Mouse (Mus musculus) adrenal gland (tissue): ENCODE data around the gene Cdk5r1.
"Not testable (repeated sequence)": the region's sequence is repeated elsewhere in the genome, so short reads cannot be mapped to it uniquely, and the experiment has no call there.

ENCODE experiments used
- intact Hi-C: fragments of 180-260 bp; cut with DNase I; formaldehyde crosslinking; loops from one replicate; pipeline ENCODE4 v1.15.1; 2025
- long read RNA-seq, 2 experiments: library from polyadenylated mRNA; unstranded; transcript quantifications; one replicate each; pipeline ENCODE4 v2.0.0; 2020; ENCODE audit warnings: borderline replicate concordance in 1 of 2; ENCODE audit not compliant: insufficient replicate concordance in 1 of 2

Gene Cdk5r1
- long read RNA-seq, experiment 1, result 0 reads
- long read RNA-seq, experiment 2, full-length matches to known transcripts, result 1 of 1 reads
- long read RNA-seq, experiment 2, partial matches to known transcripts, result 0 of 1 reads
- long read RNA-seq, experiment 2, other reads (novel, unspliced or antisense), result 0 of 1 reads

DNA sequence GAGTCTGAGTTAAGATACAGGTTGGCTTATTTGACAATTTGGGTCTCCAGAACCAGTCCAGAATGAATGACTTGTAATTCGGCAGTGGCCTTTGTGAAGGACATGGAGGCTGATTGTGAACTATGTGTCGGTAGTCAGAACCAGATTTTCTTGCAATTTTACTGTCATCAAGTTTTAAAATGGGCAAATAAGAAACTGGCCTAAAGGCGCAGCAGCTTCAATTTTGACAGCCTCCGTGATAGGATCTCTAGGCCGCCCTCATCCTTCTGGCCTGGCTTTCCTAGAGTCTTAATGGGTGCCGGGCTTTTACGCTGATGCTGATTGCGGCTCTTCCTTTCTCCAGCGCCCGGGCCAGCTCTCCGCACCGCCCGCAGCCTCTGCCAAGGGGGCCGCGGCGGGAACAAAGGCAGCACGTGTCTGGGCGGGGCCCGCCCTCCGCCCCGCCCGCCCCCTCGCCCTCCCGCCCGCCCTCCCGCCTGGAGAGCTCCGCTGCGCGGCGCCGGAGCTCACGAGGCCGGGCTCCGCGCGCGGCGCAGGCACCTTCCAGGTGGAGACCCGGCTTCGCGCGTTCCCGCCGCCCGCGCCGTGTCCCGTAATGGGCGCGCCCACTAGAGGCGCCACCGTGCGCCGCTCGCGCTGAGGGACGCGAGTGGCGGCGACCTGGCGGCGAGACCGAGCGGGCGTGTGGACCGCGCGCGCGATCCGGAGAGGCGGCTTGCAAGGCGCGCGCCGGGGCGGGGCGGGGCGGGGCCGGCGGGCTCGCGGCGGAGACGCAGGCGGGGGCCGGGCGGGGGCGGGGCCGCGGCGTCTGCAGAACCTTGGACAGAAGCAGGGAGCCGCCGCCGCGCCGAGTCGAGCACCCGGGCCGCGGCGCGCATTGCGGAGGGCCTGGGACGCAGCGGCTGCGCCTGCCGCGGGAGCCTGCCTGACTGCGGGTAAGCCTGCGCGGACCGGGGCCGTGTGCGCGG lies at the start of gene Cdk5r1:
Gene Cdk5r1 (plus strand): TSS at position 802 of the 968 bp plus-strand sequence.
- intact Hi-C loops, result no loop called here

DNA sequence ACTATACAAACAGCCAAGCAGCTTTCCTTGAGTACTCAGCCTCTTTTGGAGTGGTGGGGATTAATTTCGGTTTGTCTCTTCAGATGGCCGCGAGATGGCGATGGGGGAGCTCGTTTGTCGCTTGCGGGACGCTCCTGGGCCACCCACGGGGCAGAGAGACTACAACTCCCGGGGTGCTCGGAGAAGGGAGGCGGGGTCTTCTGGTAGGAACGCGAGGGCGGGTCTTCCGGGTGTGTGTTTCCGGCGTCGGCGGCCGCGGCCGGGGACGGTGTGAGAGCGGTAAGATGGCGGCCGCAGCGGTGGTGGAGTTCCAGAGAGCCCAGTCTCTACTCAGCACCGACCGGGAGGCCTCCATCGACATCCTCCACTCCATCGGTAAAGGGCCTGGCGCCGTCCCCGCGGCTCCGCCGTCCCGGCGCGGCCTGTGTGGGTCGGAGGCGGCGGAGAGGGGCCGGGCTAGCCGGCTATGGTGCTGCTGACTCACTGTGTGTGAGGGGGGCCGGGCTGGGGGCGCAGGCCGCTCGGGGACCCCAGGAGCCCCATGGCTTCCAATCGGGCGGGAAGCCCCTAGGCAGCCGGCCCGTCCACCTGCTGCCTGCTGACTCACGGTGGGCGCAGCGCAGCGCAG lies 48.3 kb upstream of the Cdk5r1 start, which contains the start of gene Psmd11:
Gene Psmd11 (plus strand): TSS at position 235 of the 628 bp plus-strand sequence.
- intact Hi-C loops, result loop anchor here (5.0 kb wide), 1 partner anchor 244 kb away; no protein-coding TSS in a partner anchor

DNA sequence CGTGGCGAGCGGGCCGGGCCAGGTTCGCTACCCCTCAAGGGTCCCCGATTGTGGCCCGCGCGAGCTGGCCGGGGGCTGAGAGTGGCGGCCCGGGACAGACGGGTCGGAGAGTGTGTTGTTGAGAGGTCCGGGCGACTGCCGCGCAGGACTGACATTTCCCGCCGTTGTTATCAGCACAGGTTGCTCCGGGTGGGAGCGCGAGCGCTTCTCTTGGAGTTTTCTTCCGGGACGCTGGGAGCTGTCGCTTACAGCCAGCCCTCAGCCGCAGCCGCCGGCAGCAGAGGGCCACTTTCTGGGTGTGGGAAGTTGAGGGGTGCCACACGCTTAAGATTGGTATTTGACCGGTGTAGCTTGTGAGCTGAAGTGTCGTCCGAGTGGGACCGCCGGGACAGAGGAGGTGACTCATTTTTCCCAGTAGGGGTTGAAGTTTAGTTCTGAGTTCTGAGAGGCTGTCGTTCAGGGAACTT lies 47.8 kb upstream of the Cdk5r1 start:
- intact Hi-C loops, result loop anchor here (5.0 kb wide), 1 partner anchor 243 kb away; no protein-coding TSS in a partner anchor

DNA sequence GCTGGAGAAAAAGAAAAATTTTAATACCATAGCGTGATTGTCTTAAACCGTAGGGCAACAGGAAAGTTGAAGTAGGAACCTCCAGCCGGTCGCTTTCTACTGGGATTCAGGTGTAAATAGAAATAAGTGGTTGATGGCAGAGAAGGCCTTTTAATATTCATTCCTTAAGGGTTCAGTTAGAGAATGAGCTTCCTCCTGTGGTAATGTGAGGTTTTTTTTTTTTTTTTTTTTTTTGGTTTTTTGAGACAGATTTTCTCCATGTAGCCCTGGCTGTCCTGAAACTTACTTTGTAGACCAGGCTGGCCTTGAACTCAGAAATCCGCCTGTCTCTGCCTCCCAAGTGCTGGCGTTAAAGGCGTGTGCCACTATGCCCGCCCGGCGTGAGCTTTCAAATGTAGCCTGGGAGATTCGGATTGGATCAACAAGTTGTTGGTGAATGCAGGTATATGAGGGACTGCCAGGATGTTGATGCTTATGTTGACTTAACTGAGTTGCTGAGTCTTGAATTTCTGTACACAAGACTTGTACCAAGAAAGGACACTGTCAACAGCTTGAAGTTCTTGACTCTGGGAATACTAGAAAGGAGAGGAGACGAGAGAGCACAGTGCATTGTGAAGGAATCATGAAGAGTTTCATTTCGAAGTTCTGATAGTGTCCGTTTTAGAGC lies 47.2 kb upstream of the Cdk5r1 start:
- intact Hi-C loops, result loop anchor here (5.0 kb wide), 2 partner anchors 38 to 243 kb away; no protein-coding TSS in a partner anchor

DNA sequence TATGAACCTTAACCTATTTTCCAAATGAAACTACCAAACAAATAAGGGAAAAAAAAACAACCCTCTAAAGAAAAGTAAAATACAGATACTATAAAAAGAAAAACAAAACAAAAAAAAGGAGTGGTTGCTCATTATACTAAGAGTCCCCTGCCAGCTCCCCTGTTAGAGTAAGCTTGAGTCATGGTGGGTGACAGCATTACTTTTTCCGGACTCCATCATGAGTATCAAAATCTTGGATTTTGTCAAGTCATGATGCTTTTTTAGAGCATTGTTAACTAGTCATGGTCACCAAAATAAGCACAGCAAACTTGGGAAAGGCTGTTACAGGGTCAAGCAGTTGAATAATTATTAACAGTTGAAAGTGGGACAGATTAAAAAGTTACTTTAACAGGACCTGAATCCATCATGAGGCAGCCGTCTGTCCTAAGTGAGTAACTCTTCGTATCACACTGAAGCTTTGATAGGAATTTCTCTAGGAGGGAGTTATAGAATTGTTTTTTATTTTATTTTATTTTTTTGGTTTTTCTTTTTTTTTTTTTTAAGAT lies 46.4 kb upstream of the Cdk5r1 start:
- intact Hi-C loops, result loop anchor here (5.0 kb wide), 1 partner anchor 37 kb away; no protein-coding TSS in a partner anchor

DNA sequence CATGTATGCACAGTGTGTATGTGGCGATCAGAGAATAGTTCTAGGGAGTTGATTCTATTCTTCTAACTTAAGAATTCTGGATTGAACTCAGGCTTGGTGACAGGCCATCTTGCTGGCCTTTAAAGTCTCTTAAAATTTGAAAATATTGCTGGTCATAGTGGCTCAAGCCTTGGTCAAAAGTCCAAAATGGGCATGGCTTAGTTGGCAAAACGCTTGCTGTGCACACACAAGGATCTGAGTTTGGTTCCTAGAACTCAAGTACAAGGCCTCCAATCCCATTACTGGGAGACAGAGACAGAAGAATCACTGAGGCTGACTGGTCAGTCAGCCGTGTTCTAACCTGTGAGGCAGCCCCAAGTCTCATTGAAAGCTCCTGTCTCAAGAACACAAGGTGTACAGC lies 29.9 kb upstream of the Cdk5r1 start:
- intact Hi-C loops, result no loop called here

DNA sequence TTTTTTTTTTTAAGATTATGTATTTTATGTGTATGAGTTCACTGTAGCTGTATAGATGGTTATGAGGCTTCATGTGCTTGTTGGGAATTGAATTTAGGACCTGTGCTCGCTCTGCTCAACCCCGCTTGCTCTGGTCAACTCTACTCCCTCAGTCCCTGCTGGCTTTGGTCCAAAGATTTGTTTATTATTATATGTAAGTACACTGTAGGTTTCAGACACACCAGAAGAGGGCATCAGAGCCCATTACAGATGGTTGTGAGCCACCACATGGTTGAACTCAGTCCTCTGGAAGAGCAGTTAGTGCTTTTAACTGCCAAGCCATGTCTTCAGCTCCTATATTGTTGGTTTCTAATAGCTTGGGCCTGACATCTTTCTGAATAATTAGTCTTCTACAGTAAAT lies 27.0 kb upstream of the Cdk5r1 start:
- intact Hi-C loops, result no loop called here

DNA sequence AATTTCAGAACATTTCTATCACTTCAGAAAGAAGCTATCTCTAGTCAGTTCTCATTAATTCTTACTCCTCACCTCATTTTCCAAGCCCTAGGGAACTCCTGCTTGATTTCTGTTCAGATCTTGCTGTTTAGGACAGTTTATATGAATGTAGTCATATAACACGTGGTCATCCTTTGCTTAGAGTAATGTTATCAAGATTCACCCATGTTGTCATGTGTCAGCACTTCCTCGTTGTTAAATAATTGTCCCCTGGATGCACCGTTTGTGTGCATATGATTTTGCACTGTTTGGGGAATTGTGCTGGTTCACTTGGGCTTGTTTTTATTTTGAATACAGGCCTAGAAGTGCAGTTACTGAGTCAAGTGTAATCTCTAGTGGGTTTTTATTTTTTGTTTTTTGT lies 24.6 kb upstream of the Cdk5r1 start:
- intact Hi-C loops, result no loop called here

DNA sequence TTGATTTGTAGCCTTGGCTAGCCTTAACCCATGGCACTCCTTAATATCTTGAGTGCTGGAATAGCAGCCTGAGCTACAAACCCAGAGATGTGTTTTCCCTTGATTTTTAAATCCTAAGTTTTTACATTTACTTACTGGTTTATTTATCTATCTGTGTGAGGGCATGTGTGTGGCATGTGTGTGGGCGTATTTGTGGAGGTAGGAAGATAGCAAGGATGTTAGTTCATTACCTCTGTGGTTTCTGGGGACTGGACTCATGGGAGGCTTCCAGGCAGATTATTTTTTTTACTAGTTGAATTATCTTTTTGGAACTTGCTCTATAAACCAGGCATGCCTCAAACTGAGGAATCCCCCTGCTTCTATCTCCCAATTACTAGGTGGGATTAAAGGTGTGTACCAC lies 23.6 kb upstream of the Cdk5r1 start:
- intact Hi-C loops, result no loop called here

DNA sequence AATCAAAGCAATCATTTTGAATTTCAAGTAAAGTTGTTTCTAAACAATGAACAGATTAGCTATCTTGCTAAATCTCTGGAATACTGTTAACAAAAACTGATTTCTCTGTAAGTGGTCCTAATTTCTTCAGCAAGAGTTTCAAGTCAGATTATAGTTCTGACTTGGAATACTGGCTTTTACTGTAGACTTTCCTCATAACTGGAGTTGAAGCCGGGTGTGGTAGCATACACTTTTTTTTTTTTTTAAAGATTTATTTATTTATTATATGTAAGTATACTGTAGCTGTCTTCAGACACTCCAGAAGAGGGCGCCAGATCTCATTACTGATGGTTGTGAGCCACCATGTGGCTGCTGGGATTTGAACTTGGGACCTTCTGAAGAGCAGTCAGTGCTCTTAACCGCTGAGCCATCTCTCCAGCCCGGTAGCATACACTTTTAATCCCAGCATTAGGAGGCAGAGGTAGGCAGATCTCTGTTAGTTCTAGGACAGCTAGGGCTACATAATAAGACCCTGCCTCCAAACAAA lies 13.2 kb upstream of the Cdk5r1 start:
- intact Hi-C loops, result not testable (repeated sequence)

DNA sequence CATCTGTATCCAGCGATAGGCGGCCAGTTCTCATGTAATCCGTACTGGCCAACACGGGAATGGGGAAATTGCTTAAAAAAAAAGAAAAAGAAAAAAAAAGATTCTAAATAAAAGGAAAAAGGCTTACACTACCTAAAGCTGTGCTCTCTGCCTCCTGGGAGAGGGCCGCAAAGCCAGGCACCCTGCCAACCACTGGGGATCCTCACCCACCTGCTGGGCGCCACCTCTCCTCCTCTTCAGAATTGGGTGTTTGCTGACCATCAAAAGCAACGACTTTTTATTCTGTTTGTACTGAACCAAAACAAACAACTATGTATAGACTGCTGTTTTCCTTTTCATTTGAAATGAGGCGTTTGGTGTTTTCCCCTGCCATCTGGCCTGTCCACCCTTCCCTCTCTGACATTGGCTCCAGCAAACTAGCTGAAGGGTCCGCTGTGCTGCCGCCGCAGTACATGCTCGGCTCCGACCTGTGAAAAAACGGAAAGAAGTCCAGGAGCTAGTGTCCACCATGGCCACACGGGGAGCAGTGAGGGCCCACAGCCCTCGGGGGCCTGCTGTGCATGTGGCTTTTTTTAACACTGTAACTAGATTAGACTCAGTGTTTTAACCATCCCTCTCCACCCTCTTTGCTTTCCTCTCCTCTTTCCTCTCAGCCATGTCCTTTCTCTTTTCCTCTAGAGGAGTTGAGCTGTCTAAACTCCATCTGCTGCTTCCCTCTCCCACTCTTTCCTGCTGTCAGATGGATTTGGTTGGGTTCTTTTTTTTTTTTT lies 4.8 kb upstream of the Cdk5r1 start:
- intact Hi-C loops, result no loop called here

DNA sequence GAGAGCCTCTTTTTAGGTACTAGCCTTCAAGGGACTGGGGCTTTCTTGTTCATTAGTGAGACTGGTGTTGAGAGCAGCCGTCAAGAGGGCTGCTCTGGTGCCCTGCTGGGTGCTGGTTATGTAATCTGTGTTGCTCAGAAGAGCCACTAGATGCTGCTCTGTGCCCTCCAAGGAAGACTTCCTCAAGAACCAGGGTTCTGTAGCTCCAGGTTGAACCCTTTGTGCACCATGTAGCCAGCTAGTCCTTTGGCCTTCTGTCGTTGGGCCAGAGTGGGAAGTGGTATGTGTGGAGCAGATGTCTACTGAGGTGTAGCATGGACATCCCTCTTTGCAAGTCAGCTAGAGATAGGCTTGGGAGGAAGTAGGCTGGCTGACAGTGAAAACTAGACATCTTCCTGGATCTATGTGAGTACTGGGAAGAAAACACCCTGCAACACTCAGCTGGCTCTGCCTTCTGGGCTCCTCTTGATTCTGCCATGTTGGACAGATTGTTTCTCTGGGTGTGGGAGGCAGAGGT lies 2.6 kb upstream of the Cdk5r1 start:
- intact Hi-C loops, result no loop called here

DNA sequence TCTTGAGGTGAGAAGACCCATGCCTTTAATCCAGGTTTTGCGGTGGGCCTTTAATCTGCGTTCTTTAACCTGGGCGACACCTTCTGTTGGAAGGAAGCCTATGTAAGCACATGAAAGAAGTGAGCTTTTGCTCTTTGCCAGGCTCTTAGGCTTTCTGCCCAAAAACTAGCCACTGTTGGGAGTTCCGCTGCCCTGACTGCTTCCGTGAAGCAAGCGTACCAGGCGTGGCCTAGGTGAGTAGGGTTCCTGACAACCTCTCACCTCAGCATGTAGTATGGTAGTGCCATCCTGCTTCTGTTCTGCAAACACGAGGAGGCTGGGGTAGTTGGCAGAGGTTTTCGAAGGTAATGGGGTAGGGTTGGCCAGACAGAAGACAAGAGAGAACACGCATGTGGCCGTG lies 2.0 kb upstream of the Cdk5r1 start:
- intact Hi-C loops, result no loop called here

DNA sequence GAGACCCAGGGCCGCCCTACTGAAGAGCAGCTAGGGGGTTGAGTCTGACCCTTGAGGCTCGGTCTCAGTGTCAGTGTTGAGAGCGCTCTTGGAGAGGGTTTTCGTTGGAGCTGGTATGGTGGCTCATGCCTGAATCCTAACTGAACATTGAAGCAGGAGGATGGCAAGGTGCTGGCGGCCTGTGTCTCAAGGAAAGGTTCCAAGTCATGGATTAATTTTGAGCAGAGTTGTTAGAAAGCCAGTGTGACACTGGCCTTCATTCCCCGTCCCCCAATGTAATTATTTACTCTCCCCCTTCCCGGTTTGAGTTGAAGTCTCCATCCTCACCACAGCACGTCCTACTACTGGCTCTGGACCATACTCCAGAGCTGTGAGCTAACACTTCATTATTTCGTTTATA lies 1.3 kb upstream of the Cdk5r1 start:
- intact Hi-C loops, result no loop called here

DNA sequence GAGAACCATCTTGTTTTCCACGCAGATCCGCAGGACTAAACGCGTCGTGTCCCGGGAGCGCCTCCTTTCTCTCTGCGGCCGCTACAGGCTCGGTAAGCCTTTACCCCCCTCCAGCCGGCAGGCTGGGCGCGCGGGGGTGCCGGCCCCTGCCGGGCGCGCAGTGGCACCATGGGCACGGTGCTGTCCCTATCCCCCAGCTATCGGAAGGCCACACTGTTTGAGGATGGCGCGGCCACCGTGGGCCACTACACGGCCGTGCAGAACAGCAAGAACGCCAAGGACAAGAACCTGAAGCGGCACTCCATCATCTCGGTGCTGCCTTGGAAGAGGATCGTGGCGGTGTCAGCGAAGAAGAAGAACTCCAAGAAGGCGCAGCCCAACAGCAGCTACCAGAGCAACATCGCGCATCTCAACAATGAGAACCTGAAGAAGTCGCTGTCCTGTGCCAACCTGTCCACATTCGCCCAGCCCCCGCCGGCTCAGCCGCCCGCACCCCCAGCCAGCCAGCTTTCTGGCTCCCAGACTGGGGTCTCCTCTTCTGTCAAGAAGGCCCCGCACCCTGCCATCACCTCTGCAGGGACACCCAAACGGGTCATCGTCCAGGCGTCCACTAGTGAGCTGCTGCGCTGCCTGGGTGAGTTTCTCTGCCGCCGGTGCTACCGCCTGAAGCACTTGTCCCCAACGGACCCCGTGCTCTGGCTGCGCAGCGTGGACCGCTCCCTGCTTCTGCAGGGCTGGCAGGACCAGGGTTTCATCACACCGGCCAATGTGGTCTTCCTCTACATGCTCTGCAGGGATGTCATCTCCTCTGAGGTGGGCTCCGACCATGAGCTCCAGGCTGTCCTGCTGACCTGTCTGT lies 747 bp downstream of the Cdk5r1 start:
- intact Hi-C loops, result no loop called here

DNA sequence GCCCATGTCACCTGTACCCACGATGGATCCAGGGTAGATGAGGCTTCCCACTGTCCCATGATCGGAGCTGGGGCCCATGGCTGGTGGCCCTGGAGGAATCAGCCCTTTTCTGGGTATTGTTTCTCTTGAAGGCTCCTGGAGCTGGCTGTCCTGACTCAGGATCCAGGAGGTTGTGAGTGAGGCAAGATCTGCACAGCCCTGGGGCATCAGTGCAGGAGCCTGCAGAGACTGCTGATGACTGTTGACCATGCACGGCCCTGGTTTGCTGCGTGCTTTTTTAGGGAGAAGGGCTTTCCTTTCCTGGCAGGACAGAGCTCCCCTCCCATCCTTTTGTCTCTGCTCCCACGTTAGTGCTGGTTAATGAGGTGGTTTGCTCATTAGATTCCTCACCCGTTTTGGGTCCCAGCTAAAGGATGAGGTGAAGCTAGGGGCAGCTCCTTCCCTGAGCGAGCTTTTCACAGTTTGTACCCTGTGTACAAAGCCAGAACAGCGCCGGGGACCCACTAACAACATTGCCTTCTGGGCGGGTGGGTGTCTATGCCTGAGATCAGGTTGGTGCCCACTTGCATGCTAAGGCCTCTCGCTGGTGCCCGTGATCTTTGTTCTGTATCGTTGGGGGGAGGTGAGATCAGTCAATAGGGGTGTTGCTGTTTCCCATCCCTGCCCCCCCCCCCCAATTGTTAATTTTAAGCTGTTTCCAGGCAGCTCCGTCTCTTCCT lies 2.0 kb downstream of the Cdk5r1 start:
- intact Hi-C loops, result no loop called here

DNA sequence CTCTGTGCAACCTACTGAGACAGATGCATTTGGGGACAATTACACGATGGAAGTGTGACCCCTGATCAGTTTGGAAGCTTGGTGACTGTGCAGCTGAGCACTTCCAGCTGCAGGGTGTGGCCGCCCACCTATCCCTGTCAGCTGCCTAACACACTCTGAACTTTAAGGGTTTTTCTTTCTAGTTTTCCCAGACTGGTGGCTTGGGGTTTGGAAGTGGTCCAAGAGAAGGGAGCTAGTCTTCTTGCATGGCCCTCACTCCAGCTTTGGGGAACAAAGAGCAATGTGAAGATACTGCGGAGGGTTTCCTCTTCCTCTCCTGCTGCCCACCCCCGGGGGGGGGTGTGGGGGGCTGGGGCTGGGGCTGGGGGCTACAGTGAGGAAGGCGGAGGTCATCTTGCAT lies 2.6 kb downstream of the Cdk5r1 start:
- intact Hi-C loops, result no loop called here
